Mouse (Mus musculus) liver, postnatal 0 days (tissue): Measurements from ENCODE around the gene Lclat1. TPM values are rescaled to one million over a fixed set of nuclear protein-coding genes. Genes with fewer than 3 reads are reported as not detected.

ENCODE experiments used
- ATAC-seq: fragments of 200-750 bp; cut with Nextera tagmentation; 2 replicates; pipeline ENCODE4 v1.8.0; 2017; ENCODE audit warnings: mild to moderate bottlenecking, moderate library complexity
- DNase-seq: peaks from one replicate; pipeline ENCODE4 v3.0.0-alpha.2; 2016
- H3K27ac ChIP-seq: fragments of 300-500 bp; sonication (generic); 2 replicates; pipeline ENCODE4 v1.5.1; 2014; ENCODE audit warnings: antibody characterized with exemption, moderate library complexity, mild to moderate bottlenecking, low read depth
- H3K27me3 ChIP-seq: fragments of 300-500 bp; sonication (generic); 2 replicates; pipeline ENCODE4 v1.6.1; 2014; ENCODE audit warnings: low read length, control low read depth, mixed read lengths; ENCODE audit not compliant: insufficient read depth
- H3K36me3 ChIP-seq: fragments of 300-500 bp; sonication (generic); replicated peaks from 2 replicates; pipeline ENCODE4 v1.6.1; 2014; ENCODE audit warnings: mild to moderate bottlenecking, control low read depth, low read length, moderate library complexity, mixed read lengths; ENCODE audit not compliant: insufficient read depth
- H3K4me1 ChIP-seq: fragments of 300-500 bp; sonication (generic); 2 replicates; pipeline ENCODE4 v1.6.1; 2014; ENCODE audit warnings: antibody characterized with exemption, mild to moderate bottlenecking, control low read depth; ENCODE audit not compliant: insufficient read depth
- H3K4me2 ChIP-seq: fragments of 300-500 bp; sonication (generic); 2 replicates; pipeline ENCODE4 v1.6.1; 2014; ENCODE audit warnings: low read depth, mild to moderate bottlenecking, low read length, moderate library complexity, mixed read lengths
- H3K4me3 ChIP-seq: fragments of 300-500 bp; sonication (generic); 2 replicates; pipeline ENCODE4 v1.5.1; 2014; ENCODE audit warnings: low read depth, low read length
- H3K9ac ChIP-seq: fragments of 300-500 bp; sonication (generic); replicated peaks from 2 replicates; pipeline ENCODE4 v1.6.1; 2014; ENCODE audit warnings: mild to moderate bottlenecking, moderate library complexity
- H3K9me3 ChIP-seq: fragments of 300-500 bp; sonication (generic); 2 replicates; pipeline ENCODE4 v1.6.1; 2016; ENCODE audit warnings: mild to moderate bottlenecking, control low read depth, low read length, mixed read lengths
- CTCF ChIP-seq: sonication (generic); IDR thresholded peaks from 2 replicates; pipeline ENCODE4 v1.5.1; 2016; ENCODE audit warnings: antibody characterized with exemption, low read depth
- EP300 ChIP-seq: IDR thresholded peaks from 2 replicates; pipeline ENCODE4 v1.6.1; 2016; ENCODE audit warnings: antibody characterized with exemption, low read depth, mild to moderate bottlenecking
- WGBS: fragments of 180-500 bp; shearing (Covaris S2); extraction: QIAGEN DNeasy Blood & Tissue Kit; methylation state at CpG from one replicate; pipeline ENCODE4 v1.1.7; 2014; ENCODE audit not compliant: insufficient replicate concordance; 5-methylcytosine and 5-hydroxymethylcytosine counted together
- polyA plus RNA-seq: library from polyadenylated mRNA; unstranded; fragments of >200 nt; fragmentation: Nextera tagmentation; extraction: Ambion mirVana; gene quantifications from 2 replicates; pipeline ENCODE4 v1.2.1, GENCODE M21; 2015

Gene Lclat1
- polyA plus RNA-seq, 1 experiment from 2014 or later: 2.5 TPM

GRCm38 (mm10) chr17:73200380-73200779, 92.6 kb downstream of the Lclat1 start:
- TF ChIP-seq EP300: no peak
- TF ChIP-seq CTCF: no peak
- H3K4me2 ChIP-seq: no peak overlapping the region
- WGBS: 86% methylated on average over 1 of the region's 1 CpGs
- H3K4me3 ChIP-seq: no peak overlapping the region
- ATAC-seq: no peak
- peaks cover 4% of the 10 kb centered on the region for H3K9me3 ChIP-seq
- H3K4me1 ChIP-seq: no peaks in the 10 kb centered on the region
- no peaks in the 10 kb centered on the region for H3K27me3 ChIP-seq
- no peak for DNase-seq
- H3K36me3 ChIP-seq: no peaks in the 10 kb centered on the region
- H3K27ac ChIP-seq: no peak overlapping the region
- H3K9ac ChIP-seq: no peak overlapping the region

DNA sequence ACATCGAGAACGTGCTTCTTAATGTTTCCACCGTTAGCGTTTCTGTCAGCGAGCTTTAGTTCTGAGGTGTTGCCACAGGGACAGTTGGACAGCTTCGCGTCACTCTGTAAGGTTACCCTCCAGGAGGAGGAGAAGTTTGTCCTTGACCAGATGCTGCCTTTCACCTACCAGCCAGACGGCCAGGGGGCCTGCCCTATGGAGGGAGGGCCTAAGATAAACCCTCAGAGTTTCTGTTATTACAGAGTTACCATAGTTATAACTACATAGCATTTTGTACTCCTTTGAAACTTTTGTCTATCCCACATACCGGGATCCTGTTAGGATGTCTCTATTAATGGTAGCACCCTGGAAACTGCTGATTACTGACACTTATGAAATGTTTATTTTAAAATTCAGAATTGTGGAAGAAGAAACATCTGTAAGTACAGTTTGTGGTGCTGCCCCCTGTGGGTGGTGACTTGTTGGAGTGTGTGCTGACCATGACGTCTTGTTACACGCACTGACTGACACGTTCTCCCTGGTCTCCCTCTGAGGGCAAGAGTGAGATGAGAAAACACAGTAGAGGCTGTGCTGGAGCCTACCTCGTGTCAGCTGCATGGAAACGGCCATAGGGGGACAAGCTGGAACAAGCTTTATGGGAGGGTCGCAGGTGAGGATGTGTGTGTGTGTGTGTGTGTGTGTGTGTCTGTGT, 96.0 kb downstream of the Lclat1 start:
- TF ChIP-seq CTCF (peak; percentile 17; the same call in 1 of the 2 replicates), EP300 (no peak)
- WGBS: 85% methylated on average over 15 of the region's 15 CpGs
- no peak for DNase-seq
- Histone ChIP-seq H3K9me3 (peaks cover 4% of the 10 kb centered on the region), H3K27ac (no peak overlapping the region), H3K4me1 (no peaks in the 10 kb centered on the region), H3K4me2 (no peak overlapping the region), H3K4me3 (no peak overlapping the region), H3K9ac (no peak overlapping the region), H3K27me3 (no peaks in the 10 kb centered on the region), H3K36me3 (no peaks in the 10 kb centered on the region)
- no peak for ATAC-seq

GRCm38 (mm10) chr17:73210960-73211531, 103.3 kb downstream of the Lclat1 start:
- Histone ChIP-seq H3K9ac (no peak overlapping the region), H3K4me3 (no peak overlapping the region), H3K4me2 (no peak overlapping the region), H3K9me3 (no peaks in the 10 kb centered on the region), H3K4me1 (no peaks in the 10 kb centered on the region), H3K27me3 (no peaks in the 10 kb centered on the region), H3K36me3 (no peaks in the 10 kb centered on the region), H3K27ac (no peak overlapping the region)
- TF ChIP-seq CTCF: no peak
- no peak for TF ChIP-seq EP300
- 78% methylated on average over 5 of the region's 5 CpGs for WGBS
- ATAC-seq: no peak
- DNase-seq: no peak

DNA sequence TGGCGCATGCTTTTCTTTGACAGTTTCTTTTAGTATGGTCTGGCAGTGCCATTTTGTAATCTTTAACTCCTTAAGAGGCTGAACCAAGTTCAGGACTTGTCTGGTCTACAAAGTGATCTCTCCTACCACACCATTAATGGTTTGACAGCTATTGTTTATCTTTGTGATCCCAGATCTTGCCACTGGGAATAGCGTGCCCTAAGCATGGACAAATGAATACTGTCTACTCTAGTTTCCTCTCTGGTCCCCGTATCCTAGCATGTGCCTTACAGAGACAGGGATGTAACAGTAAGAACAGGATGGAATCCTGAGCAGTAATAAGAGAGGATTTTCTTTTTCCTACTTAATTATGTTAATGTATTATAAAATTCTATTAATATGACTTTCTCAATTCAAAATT, 105.0 kb downstream of the Lclat1 start:
- no peak overlapping the region for H3K4me3 ChIP-seq
- H3K4me1 ChIP-seq: no peaks in the 10 kb centered on the region
- DNase-seq (no peak), ATAC-seq (no peak)
- H3K9ac ChIP-seq: no peak overlapping the region
- no peaks in the 10 kb centered on the region for H3K27me3 ChIP-seq
- 79% methylated on average over 3 of the region's 3 CpGs for WGBS
- H3K36me3 ChIP-seq: no peaks in the 10 kb centered on the region
- no peak overlapping the region for H3K27ac ChIP-seq
- H3K9me3 ChIP-seq: no peaks in the 10 kb centered on the region
- TF ChIP-seq CTCF (no peak), EP300 (no peak)
- H3K4me2 ChIP-seq: no peak overlapping the region

- WGBS: 64% methylated on average over 1 of the region's 1 CpGs
- no peaks in the 10 kb centered on the region for H3K27me3 ChIP-seq
- H3K27ac ChIP-seq: no peak overlapping the region
- ATAC-seq (no peak), DNase-seq (no peak)
- no peak overlapping the region for H3K4me3 ChIP-seq
- no peak overlapping the region for H3K9ac ChIP-seq
- TF ChIP-seq CTCF: no peak
- TF ChIP-seq EP300: no peak
- no peaks in the 10 kb centered on the region for H3K36me3 ChIP-seq
- H3K4me1 ChIP-seq: no peaks in the 10 kb centered on the region
- no peaks in the 10 kb centered on the region for H3K9me3 ChIP-seq
- no peak overlapping the region for H3K4me2 ChIP-seq
These were observed 105.4 kb downstream of the Lclat1 start for GRCm38 (mm10) chr17:73213187-73213586.

DNA sequence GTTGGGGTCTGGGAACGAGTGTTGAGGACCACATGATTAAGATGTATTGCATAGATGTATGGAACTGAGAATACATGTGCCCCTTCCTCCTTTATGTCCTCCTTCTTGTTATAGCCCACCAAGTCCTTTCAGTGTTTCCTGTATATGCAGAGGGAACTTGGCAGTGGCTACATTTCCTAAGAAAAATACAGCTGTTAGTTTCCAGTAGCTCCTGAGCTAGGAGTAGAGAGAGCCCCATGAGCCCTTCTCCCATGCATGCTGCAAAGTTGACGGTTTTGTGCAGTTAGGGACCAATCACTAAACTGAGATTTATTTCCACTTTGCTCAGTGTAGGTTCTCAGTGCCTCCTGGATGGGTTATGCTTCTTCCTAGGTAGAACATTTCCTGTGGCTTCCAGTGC, 105.9 kb downstream of the Lclat1 start:
- H3K4me2 ChIP-seq: no peak overlapping the region
- DNase-seq: no peak
- no peaks in the 10 kb centered on the region for H3K9me3 ChIP-seq
- H3K27me3 ChIP-seq: no peaks in the 10 kb centered on the region
- TF ChIP-seq CTCF (no peak), EP300 (no peak)
- WGBS: 74% methylated on average over 2 of the region's 2 CpGs
- H3K4me3 ChIP-seq: no peak overlapping the region
- ATAC-seq: no peak
- H3K27ac ChIP-seq: no peak overlapping the region
- no peaks in the 10 kb centered on the region for H3K4me1 ChIP-seq
- H3K9ac ChIP-seq: no peak overlapping the region
- no peaks in the 10 kb centered on the region for H3K36me3 ChIP-seq
